Mouse (Mus musculus) embryo, embryonic 10 days (tissue): Measurements from ENCODE around the gene Gm49345.
A peak's percentile ranks its signal among the peaks of the same experiment; 100 is the strongest.
"Not testable (repeated sequence)": the region's sequence is repeated elsewhere in the genome, so short reads cannot be mapped to it uniquely, and the experiment has no call there.

Experiments used
- DNase-seq: peaks from one replicate; pipeline ENCODE4 v3.0.0-alpha.2; 2015; ENCODE audit warnings: low spot score

The Gm49345 gene

GRCm38 (mm10) chr13:67637294-67638007 lies at the start of gene Gm49345, which contains the start of gene Zfp729a:
Gene Gm49345, minus strand, starts transcription at chr13:67637769.
Gene Zfp729a, minus strand, starts transcription at chr13:67637791.
- DNase-seq: peak; percentile 94

GRCm38 (mm10) chr13:67686971-67687370 lies 49.4 kb upstream of the Gm49345 start, which contains the start of gene Zfp738:
Gene Zfp738, minus strand, starts transcription at chr13:67687071.
- DNase-seq: no peak

GRCm38 (mm10) chr13:67683841-67684240 lies 46.3 kb upstream of the Gm49345 start:
- DNase-seq: not testable (repeated sequence)

GRCm38 (mm10) chr13:67682959-67683735 lies 45.6 kb upstream of the Gm49345 start:
- DNase-seq: peak; percentile 90

- no peak for DNase-seq
Observed at GRCm38 (mm10) chr13:67674902-67675301, 37.3 kb upstream of the Gm49345 start.

GRCm38 (mm10) chr13:67652496-67652895 lies 14.9 kb upstream of the Gm49345 start:
- no peak for DNase-seq

GRCm38 (mm10) chr13:67610108-67610507 lies 27.5 kb downstream of the Gm49345 start:
- no peak for DNase-seq

GRCm38 (mm10) chr13:67609066-67609876 lies 28.3 kb downstream of the Gm49345 start, which contains the start of gene Zfp729b:
Gene Zfp729b, minus strand, starts transcription at chr13:67609707.
- DNase-seq: peak; percentile 82

GRCm38 (mm10) chr13:67572591-67573189 lies 64.9 kb downstream of the Gm49345 start:
- no peak for DNase-seq

GRCm38 (mm10) chr13:67553730-67554129 lies 83.8 kb downstream of the Gm49345 start, which contains the start of gene Zfp748:
Gene Zfp748, minus strand, starts transcription at chr13:67553830.
- DNase-seq: no peak

GRCm38 (mm10) chr13:67552505-67553346 lies 84.8 kb downstream of the Gm49345 start:
- DNase-seq: peak; percentile 97

GRCm38 (mm10) chr13:67545941-67546340 lies 91.6 kb downstream of the Gm49345 start:
- no peak for DNase-seq
